Mouse (Mus musculus) G1E (cell line): ENCODE data around the gene Neurog3.

Experiments
- CTCF ChIP-seq: IDR thresholded peaks from 2 replicates; pipeline ENCODE4 v1.5.1; 2012; ENCODE audit warnings: low read depth, low read length, inconsistent platforms, mixed read lengths
- GATA2 ChIP-seq: IDR thresholded peaks from 2 replicates; pipeline ENCODE4 v1.6.1; 2012; ENCODE audit warnings: low read depth, low read length, inconsistent platforms, borderline replicate concordance
- POLR2AphosphoS5 ChIP-seq: IDR thresholded peaks from 2 replicates; pipeline ENCODE4 v1.6.1; 2012; ENCODE audit warnings: low read depth, low read length, inconsistent platforms; ENCODE audit not compliant: insufficient replicate concordance
- TAL1 ChIP-seq: conservative IDR thresholded peaks from 2 replicates; pipeline ENCODE4 v1.6.1; 2012; ENCODE audit warnings: low read depth, low read length, inconsistent platforms, mixed read lengths

GRCm38 (mm10) chr10:62149929-62150328 lies 17.0 kb downstream of the Neurog3 start:
- TF ChIP-seq CTCF (no peak), TAL1 (no peak), POLR2AphosphoS5 (no peak), GATA2 (no peak)
